ENCODE assay signal across 8 mouse cellular contexts in the genomic region with DNA sequence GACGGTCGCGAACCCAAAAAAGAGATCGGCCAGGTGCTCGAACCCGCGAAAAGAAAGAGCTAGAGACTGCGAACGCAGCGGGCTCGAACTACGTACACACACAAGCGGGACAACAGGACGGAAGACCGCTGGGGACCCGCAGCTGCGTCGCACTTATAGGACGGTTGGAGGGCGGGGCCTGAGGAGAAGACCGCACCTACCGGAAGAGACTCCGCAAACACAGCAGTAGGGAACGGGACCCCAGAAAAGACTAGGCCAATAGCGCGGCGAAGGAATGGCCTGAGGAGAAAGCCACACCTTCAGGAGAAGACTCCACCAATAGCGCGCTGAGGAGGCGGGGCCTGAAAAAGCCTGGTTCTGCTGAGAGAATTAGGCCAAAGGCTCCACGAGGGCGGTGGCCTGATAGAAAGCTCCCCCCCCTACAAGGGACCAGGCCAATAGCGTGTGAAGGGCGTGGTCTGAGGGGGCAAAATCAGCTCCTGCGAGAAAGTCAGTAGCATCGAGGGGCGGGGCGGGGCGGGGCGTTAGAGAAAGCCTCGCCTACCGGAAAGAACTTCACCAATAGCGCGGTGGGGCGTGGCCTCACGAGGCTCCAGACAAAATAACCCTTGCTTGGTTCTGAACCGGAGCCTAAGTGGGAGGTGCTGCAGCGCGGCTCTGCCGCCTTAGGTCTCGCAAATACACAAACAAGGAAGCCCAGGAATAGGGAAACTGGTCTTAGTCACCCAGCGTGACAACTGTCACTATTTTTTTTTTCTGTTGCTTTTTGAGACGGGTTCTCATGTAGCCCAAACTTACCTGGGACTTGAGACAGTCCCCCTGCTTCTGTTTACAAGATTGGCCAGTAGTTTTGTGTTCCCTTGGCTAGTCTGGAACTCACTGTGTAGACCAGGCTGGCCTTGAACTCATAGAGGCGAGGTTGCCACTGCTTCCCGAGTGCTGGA. TPM values are rescaled to one million over a fixed set of nuclear protein-coding genes. Genes with fewer than 3 reads are reported as not detected.
DNase-seq lines count a peak whose midpoint lies in the region; ATAC-seq and TF ChIP-seq lines count a peak whose summit lies in the region.

A gene (minus strand): TSS at position 313 of the 944 bp plus-strand sequence.

- peak; percentile 100 for TF ChIP-seq POLR2A in ES-Bruce4 (IDR thresholded peaks at IDR 0.05; ENCODE audit: insufficient read depth, low read length)

- peak; percentile 73; the same call in 1 of the 2 replicates for TF ChIP-seq EP300 in ES-Bruce4 (IDR thresholded peaks at IDR 0.05; ENCODE audit: insufficient read depth, low read depth, low read length)
- TF ChIP-seq EP300 in liver, postnatal 0 days (IDR thresholded peaks at IDR 0.05; ENCODE audit: low read depth): peak; percentile 74; the same call in 1 of the 2 replicates

- peak within 1 kb of the TSS; percentile 82 for H3K9ac ChIP-seq in ES-Bruce4 (ENCODE audit: low read depth, poor library complexity, severe bottlenecking)
- H3K9ac ChIP-seq in forebrain, embryonic 13.5 days: peak within 1 kb of the TSS; percentile 77
- peak within 1 kb of the TSS; percentile 81 for H3K9ac ChIP-seq in liver, postnatal 0 days (replicated peaks)
- H3K9ac ChIP-seq in neural tube, embryonic 14.5 days (replicated peaks; ENCODE audit: low read depth, low read length): peak within 1 kb of the TSS; percentile 67

- peak within 1 kb of the TSS; percentile 78 for H3K4me3 ChIP-seq in ES-Bruce4 (ENCODE audit: low read depth, low read length)
- H3K4me3 ChIP-seq in forebrain, embryonic 13.5 days: peak within 1 kb of the TSS; percentile 68
- H3K4me3 ChIP-seq in liver, postnatal 0 days (ENCODE audit: low read depth, low read length): peak within 1 kb of the TSS; percentile 71
- peak within 1 kb of the TSS; percentile 59 for H3K4me3 ChIP-seq in neural tube, embryonic 14.5 days (ENCODE audit: low read depth, low read length)

- intact Hi-C loops in heart, postnatal 10 days (cut with DNase I): loop anchor here (5.0 kb wide), 1 partner anchor 77 kb away; a partner anchor contains a TSS

- DNase-seq in heart, postnatal 10 days: peak; percentile 99
- DNase-seq in large intestine, adult 2 months (ENCODE audit: low read depth, low spot score): peak; percentile 99
- DNase-seq in liver, postnatal 0 days: peak; percentile 100
- peak; percentile 99 for DNase-seq in testis, postnatal 10 days (ENCODE audit: low spot score)

- H3K27ac ChIP-seq in ES-Bruce4 (ENCODE audit: insufficient read depth, low read length): peak within 1 kb of the TSS; percentile 86
- peak within 1 kb of the TSS; percentile 78 for H3K27ac ChIP-seq in forebrain, embryonic 13.5 days
- peak within 1 kb of the TSS; percentile 94 for H3K27ac ChIP-seq in liver, postnatal 0 days (ENCODE audit: low read depth)
- peak within 1 kb of the TSS; percentile 87 for H3K27ac ChIP-seq in neural tube, embryonic 14.5 days (ENCODE audit: low read depth, low read length)

- 2% methylated on average over 54 of the region's 55 CpGs for WGBS in forebrain, embryonic 13.5 days
- under 1% methylated on average over 55 of the region's 55 CpGs for whole genome bisulfite sequencing in large intestine, adult 2 months
- WGBS in liver, postnatal 0 days (ENCODE audit: insufficient replicate concordance): 2% methylated on average over 55 of the region's 55 CpGs
- 3% methylated on average over 55 of the region's 55 CpGs for whole genome bisulfite sequencing in neural tube, embryonic 14.5 days

- ATAC-seq in cerebellum, adult (ENCODE audit: insufficient number of reproducible peaks, low FRiP score, low TSS enrichment): peak; percentile 92
- ATAC-seq in forebrain, embryonic 13.5 days: peak; percentile 97
- ATAC-seq in liver, postnatal 0 days: peak; percentile 92
- ATAC-seq in neural tube, embryonic 14.5 days (ENCODE audit: low read depth): peak; percentile 95

- peak within 1 kb of the TSS; percentile 80 for H3K4me2 ChIP-seq in forebrain, embryonic 13.5 days
- H3K4me2 ChIP-seq in liver, postnatal 0 days (ENCODE audit: low read depth, low read length): peak within 1 kb of the TSS; percentile 94
- H3K4me2 ChIP-seq in neural tube, embryonic 14.5 days (ENCODE audit: low read depth, low read length): peak within 1 kb of the TSS; percentile 63

- no peak for TF ChIP-seq CTCF in ES-Bruce4 (IDR thresholded peaks at IDR 0.05; ENCODE audit: low read depth, low read length)
- peak; percentile 8; the same call in 1 of the 2 replicates for TF ChIP-seq CTCF in liver, postnatal 0 days (IDR thresholded peaks at IDR 0.05; ENCODE audit: low read depth)

- no peaks in the 10 kb centered on the region for H3K4me1 ChIP-seq in ES-Bruce4 (ENCODE audit: control insufficient read depth, insufficient read depth, low read length)
- peaks cover 25% of the 10 kb centered on the region for H3K4me1 ChIP-seq in forebrain, embryonic 13.5 days
- peaks cover 44% of the 10 kb centered on the region for H3K4me1 ChIP-seq in liver, postnatal 0 days (ENCODE audit: insufficient read depth)
- H3K4me1 ChIP-seq in neural tube, embryonic 14.5 days (ENCODE audit: control insufficient read depth, insufficient read depth, low read length): no peaks in the 10 kb centered on the region

- peaks cover 14% of the 10 kb centered on the region for H3K36me3 ChIP-seq in ES-Bruce4 (ENCODE audit: control insufficient read depth, insufficient read depth, low read length, poor library complexity, severe bottlenecking)
- peaks cover 21% of the 10 kb centered on the region for H3K36me3 ChIP-seq in forebrain, embryonic 13.5 days (ENCODE audit: poor library complexity, severe bottlenecking)
- peaks cover 15% of the 10 kb centered on the region for H3K36me3 ChIP-seq in liver, postnatal 0 days (replicated peaks; ENCODE audit: insufficient read depth, low read length)
- H3K36me3 ChIP-seq in neural tube, embryonic 14.5 days (ENCODE audit: control insufficient read depth, insufficient read depth, low read length): no peaks in the 10 kb centered on the region

- H3K27me3 ChIP-seq in ES-Bruce4 (ENCODE audit: control insufficient read depth, insufficient read depth, low read length, poor library complexity, severe bottlenecking): no peaks in the 10 kb centered on the region
- H3K27me3 ChIP-seq in forebrain, embryonic 13.5 days: 0 out of 2 replicates have a peak, but pooled peaks cover 4% of the 10 kb centered on the region
- no peaks in the 10 kb centered on the region for H3K27me3 ChIP-seq in liver, postnatal 0 days (ENCODE audit: insufficient read depth, low read length)
- H3K27me3 ChIP-seq in neural tube, embryonic 14.5 days (ENCODE audit: control insufficient read depth, insufficient read depth, low read length): no peaks in the 10 kb centered on the region

- no peaks in the 10 kb centered on the region for H3K9me3 ChIP-seq in ES-Bruce4 (replicated peaks; ENCODE audit: control insufficient read depth, insufficient read depth, low read length, poor library complexity, severe bottlenecking)
- H3K9me3 ChIP-seq in forebrain, embryonic 13.5 days (replicated peaks): no peaks in the 10 kb centered on the region
- no peaks in the 10 kb centered on the region for H3K9me3 ChIP-seq in liver, postnatal 0 days (ENCODE audit: low read length)
- no peaks in the 10 kb centered on the region for H3K9me3 ChIP-seq in neural tube, embryonic 14.5 days (ENCODE audit: control insufficient read depth, low read length)

RNA-seq across cellular contexts. Expression of the gene that starts here (rescaled TPM):
- 11.1 and 12.1 TPM in 2 replicates for polyA plus RNA-seq in ES-Bruce4 (2011; ENCODE audit: insufficient read depth, insufficient read length, low read depth, missing spikeins)
- polyA plus RNA-seq in forebrain, embryonic 13.5 days (2015; fragmentation: Nextera tagmentation; extraction: Ambion mirVana): 5.6 and 5.7 TPM in 2 replicates
- 10 to 100 TPM in 1 of 2 experiments, 1 to 10 TPM in 1; 4.7 to 18.5 TPM for total RNA-seq in heart, postnatal 10 days (2021)
- polyA plus RNA-seq in large intestine, adult 2 months (2012; rRNA removed): 22.2 and 25.7 TPM in 2 replicates
- 6.1 and 6.2 TPM in 2 replicates for polyA plus RNA-seq in liver, postnatal 0 days (2015; fragmentation: Nextera tagmentation; extraction: Ambion mirVana)
- 8.9 and 9.3 TPM in 2 replicates for polyA plus RNA-seq in neural tube, embryonic 14.5 days (2014; fragmentation: Nextera tagmentation; extraction: Ambion mirVana)

Comparison
In these comparisons a context has a peak if more than half of its experiments do, and no peak if none do; other contexts are left out.
1. Peak in every context shown above with its lines: DNase-seq, ATAC-seq, H3K4me3 ChIP-seq and H3K27ac ChIP-seq.